Mouse (Mus musculus): ENCODE measurements at regions not wholly inside any gene's neighbourhood (a gene's known extent, or its start where the extent isn't known, plus 50 kb on each side); places are given as distances from the start of the nearest gene placed in this dataset.
A peak's percentile ranks its signal among the peaks of the same experiment; 100 is the strongest.

DNA sequence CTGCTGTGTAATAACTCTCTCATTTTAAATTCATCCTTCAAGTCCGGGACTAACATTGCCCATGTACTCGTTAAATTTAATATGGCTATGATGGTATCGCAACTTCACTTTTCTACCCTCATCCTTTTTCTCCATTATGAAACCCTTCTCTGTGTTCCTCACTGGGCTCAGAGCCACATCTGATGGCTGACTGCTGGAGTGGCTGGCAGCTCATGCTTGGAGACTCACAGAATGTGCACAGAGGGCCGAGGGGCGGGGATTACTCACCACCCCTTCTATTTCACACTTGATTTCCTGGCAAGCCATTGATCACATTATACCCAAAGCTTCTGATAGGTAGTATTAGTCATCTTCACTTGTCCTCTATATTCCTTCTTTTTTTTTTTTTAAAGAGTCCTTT is 81.1 kb upstream of the Vwde start:
- no peak overlapping the region for H3K4me3 ChIP-seq (ENCODE audit: low read length)
- H3K9ac ChIP-seq (ENCODE audit: low read length) = no peak overlapping the region
- no peaks in the 10 kb centered on the region for H3K4me1 ChIP-seq (ENCODE audit: control insufficient read depth, insufficient read depth, low read length)
- H3K27me3 ChIP-seq (ENCODE audit: control insufficient read depth, insufficient read depth, low read length) = no peaks in the 10 kb centered on the region
- H3K36me3 ChIP-seq (ENCODE audit: control insufficient read depth, insufficient read depth) = no peaks in the 10 kb centered on the region
- ATAC-seq (replicated peaks; ENCODE audit: extremely low read depth, insufficient read depth, low FRiP score) = no peak
- no peak overlapping the region for H3K4me2 ChIP-seq (ENCODE audit: low read depth, low read length)
- WGBS = 71% methylated on average over 5 of the region's 5 CpGs
- no peak overlapping the region for H3K27ac ChIP-seq (ENCODE audit: low read length)
- no peaks in the 10 kb centered on the region for H3K9me3 ChIP-seq (replicated peaks; ENCODE audit: control insufficient read depth, low read length)

DNA sequence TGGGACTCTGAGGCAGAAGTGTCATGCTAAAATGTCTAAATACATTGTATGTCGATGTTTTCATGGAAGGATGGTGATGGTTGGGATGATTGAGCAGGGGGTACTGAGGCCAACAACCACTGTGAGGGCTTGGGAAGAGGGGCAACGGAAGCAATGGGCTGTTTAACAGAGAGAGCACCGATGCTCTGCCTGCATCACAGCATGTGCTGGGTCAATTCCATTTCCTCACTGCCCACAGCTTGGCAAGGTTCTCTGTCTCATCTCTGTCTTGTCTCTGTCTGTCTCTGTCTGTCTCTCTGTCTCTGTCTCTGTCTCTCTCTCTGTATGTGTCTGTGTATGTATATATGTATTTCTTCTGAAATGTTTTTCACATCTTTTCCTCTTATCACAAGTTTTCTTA is 73.4 kb upstream of the Vwde start:
- no peak for ATAC-seq (replicated peaks; ENCODE audit: extremely low read depth, insufficient read depth, low FRiP score)
- H3K4me1 ChIP-seq (ENCODE audit: control insufficient read depth, insufficient read depth, low read length) = no peaks in the 10 kb centered on the region
- H3K36me3 ChIP-seq (ENCODE audit: control insufficient read depth, insufficient read depth) = no peaks in the 10 kb centered on the region
- H3K27me3 ChIP-seq (ENCODE audit: control insufficient read depth, insufficient read depth, low read length) = no peaks in the 10 kb centered on the region
- no peak overlapping the region for H3K9ac ChIP-seq (ENCODE audit: low read length)
- H3K9me3 ChIP-seq (replicated peaks; ENCODE audit: control insufficient read depth, low read length) = no peaks in the 10 kb centered on the region
- H3K27ac ChIP-seq (ENCODE audit: low read length) = no peak overlapping the region
- 77% methylated on average over 3 of the region's 3 CpGs for WGBS
- H3K4me3 ChIP-seq (ENCODE audit: low read length) = no peak overlapping the region
- no peak overlapping the region for H3K4me2 ChIP-seq (ENCODE audit: low read depth, low read length)

DNA sequence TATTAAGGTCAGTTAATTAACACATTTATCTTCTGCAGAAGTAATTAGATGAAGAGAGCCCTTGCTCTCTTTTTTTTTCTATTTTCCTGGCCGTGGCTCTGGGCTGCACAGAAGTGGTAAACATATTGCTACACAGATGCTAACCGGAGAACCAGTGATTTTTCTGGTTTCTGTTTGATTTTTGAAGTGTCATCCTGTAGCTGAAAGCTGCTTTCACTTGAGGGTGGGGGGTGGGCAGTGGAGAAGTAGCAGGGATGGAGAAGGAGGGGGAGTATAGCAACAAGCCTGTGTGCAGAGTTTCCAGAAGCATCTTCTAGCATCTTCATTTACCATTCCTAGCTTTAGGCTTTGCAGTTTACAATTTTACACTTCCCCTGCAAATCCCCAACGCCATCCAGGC is 72.3 kb upstream of the Vwde start:
- Histone ChIP-seq H3K4me3 (ENCODE audit: low read length) (no peak overlapping the region), H3K4me1 (ENCODE audit: control insufficient read depth, insufficient read depth, low read length) (no peaks in the 10 kb centered on the region), H3K9ac (ENCODE audit: low read length) (no peak overlapping the region), H3K9me3 (replicated peaks; ENCODE audit: control insufficient read depth, low read length) (no peaks in the 10 kb centered on the region), H3K27ac (ENCODE audit: low read length) (no peak overlapping the region), H3K27me3 (ENCODE audit: control insufficient read depth, insufficient read depth, low read length) (no peaks in the 10 kb centered on the region), H3K4me2 (ENCODE audit: low read depth, low read length) (no peak overlapping the region), H3K36me3 (ENCODE audit: control insufficient read depth, insufficient read depth) (no peaks in the 10 kb centered on the region)
- 67% methylated on average over 3 of the region's 3 CpGs for WGBS
- no peak for ATAC-seq (replicated peaks; ENCODE audit: extremely low read depth, insufficient read depth, low FRiP score)

DNA sequence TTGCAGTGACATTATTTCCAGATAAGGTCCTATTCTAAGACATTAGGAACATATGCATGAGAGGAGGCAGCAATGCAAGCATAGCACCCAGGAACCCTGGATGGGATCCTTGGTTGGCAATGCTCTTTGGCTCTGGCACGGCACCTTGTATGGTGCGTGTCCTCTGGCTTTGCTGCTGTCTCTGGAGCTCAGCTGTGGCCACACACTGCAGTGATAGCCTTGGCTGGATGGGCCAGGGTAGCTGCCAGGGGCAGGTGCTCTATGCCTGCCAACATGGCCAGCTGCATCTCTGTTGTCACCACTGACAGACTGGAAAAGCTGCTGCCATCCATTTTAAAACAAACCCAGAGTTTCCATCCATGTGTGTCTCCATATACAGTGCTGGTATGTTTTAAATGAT is 71.3 kb upstream of the Vwde start:
- no peak for ATAC-seq (replicated peaks; ENCODE audit: extremely low read depth, insufficient read depth, low FRiP score)
- Histone ChIP-seq H3K27me3 (ENCODE audit: control insufficient read depth, insufficient read depth, low read length) (no peaks in the 10 kb centered on the region), H3K27ac (ENCODE audit: low read length) (no peak overlapping the region), H3K4me3 (ENCODE audit: low read length) (no peak overlapping the region), H3K36me3 (ENCODE audit: control insufficient read depth, insufficient read depth) (no peaks in the 10 kb centered on the region), H3K9ac (ENCODE audit: low read length) (no peak overlapping the region), H3K4me1 (ENCODE audit: control insufficient read depth, insufficient read depth, low read length) (no peaks in the 10 kb centered on the region), H3K4me2 (ENCODE audit: low read depth, low read length) (no peak overlapping the region), H3K9me3 (replicated peaks; ENCODE audit: control insufficient read depth, low read length) (no peaks in the 10 kb centered on the region)
- 82% methylated on average over 2 of the region's 2 CpGs for WGBS

DNA sequence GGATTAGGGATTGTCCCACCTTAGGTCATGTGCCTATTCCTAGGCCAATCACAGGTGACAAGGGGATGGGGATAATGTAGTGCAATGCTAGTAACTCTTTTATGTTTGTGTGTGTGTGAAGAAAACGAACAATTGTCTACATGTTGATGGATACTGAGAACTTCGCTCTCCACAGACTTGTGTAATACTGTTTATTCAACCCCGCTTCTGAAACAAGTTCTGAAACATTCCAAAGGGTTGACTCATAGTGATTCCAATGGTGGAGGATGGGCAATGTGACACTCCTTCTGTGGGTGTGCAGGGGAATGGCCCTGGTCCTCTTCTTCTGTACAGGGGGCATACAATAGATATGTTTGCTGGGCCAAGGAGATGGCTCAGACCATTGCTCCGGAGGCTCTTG is 69.6 kb upstream of the Vwde start:
- no peaks in the 10 kb centered on the region for H3K9me3 ChIP-seq (replicated peaks; ENCODE audit: control insufficient read depth, low read length)
- ATAC-seq (replicated peaks; ENCODE audit: extremely low read depth, insufficient read depth, low FRiP score) = no peak
- no peaks in the 10 kb centered on the region for H3K27me3 ChIP-seq (ENCODE audit: control insufficient read depth, insufficient read depth, low read length)
- no peak overlapping the region for H3K4me2 ChIP-seq (ENCODE audit: low read depth, low read length)
- 62% methylated on average over 4 of the region's 4 CpGs for WGBS
- H3K4me3 ChIP-seq (ENCODE audit: low read length) = no peak overlapping the region
- no peak overlapping the region for H3K9ac ChIP-seq (ENCODE audit: low read length)
- no peaks in the 10 kb centered on the region for H3K36me3 ChIP-seq (ENCODE audit: control insufficient read depth, insufficient read depth)
- no peak overlapping the region for H3K27ac ChIP-seq (ENCODE audit: low read length)
- no peaks in the 10 kb centered on the region for H3K4me1 ChIP-seq (ENCODE audit: control insufficient read depth, insufficient read depth, low read length)

DNA sequence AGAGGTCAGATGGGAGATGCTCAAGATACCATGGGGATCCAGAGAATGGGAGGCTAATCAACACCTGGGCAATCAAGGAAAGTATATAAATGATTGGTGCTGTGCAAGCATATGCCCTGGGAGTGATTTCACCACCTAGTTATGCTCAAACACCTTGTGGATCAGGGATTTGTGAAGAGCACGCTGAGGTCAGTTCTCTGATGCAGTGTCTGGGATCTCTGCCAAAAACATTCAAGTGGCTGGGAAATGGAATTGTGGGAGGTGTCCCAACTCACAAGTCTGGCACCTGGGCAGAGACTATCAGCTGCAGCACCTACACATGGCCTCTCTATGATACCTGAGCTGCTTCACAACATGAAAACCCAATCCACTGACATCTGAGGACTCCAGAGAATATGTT is 63.7 kb upstream of the Vwde start:
- ATAC-seq (replicated peaks; ENCODE audit: extremely low read depth, insufficient read depth, low FRiP score) = peak; percentile 83
- no peaks in the 10 kb centered on the region for H3K36me3 ChIP-seq (ENCODE audit: control insufficient read depth, insufficient read depth)
- peak overlapping the region; percentile 38; the same call in 1 of the 2 replicates for H3K27ac ChIP-seq (ENCODE audit: low read length)
- H3K9me3 ChIP-seq (replicated peaks; ENCODE audit: control insufficient read depth, low read length) = no peaks in the 10 kb centered on the region
- H3K4me1 ChIP-seq (ENCODE audit: control insufficient read depth, insufficient read depth, low read length) = peaks cover 7% of the 10 kb centered on the region; the same call in 1 of the 2 replicates
- H3K4me3 ChIP-seq (ENCODE audit: low read length) = no peak overlapping the region
- no peak overlapping the region for H3K9ac ChIP-seq (ENCODE audit: low read length)
- no peaks in the 10 kb centered on the region for H3K27me3 ChIP-seq (ENCODE audit: control insufficient read depth, insufficient read depth, low read length)
- WGBS = 10% methylated on average over 1 of the region's 1 CpGs
- H3K4me2 ChIP-seq (ENCODE audit: low read depth, low read length) = no peak overlapping the region

DNA sequence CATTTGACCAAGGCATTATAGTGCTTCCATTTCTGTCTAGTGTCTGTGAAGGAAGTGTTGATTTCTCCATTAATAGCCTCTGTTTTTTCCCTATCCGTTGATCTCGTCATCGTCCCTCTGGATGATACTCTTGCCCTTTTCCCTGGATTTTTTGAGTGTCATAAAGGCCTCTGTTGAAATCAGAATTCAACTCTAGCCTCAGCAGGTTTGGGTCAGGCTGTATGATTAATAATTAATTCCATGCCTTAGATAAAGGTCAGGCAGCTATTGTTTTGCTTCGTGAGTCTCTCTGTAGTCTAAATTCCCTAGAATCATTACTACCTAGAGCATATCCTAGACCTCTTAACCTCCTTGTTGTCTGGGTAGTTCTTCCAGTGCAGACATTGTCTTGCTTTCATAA is 63.0 kb upstream of the Vwde start:
- Histone ChIP-seq H3K4me2 (ENCODE audit: low read depth, low read length) (no peak overlapping the region), H3K4me1 (ENCODE audit: control insufficient read depth, insufficient read depth, low read length) (peaks cover 7% of the 10 kb centered on the region; the same call in 1 of the 2 replicates), H3K27ac (ENCODE audit: low read length) (no peak overlapping the region), H3K9ac (ENCODE audit: low read length) (no peak overlapping the region), H3K4me3 (ENCODE audit: low read length) (no peak overlapping the region), H3K9me3 (replicated peaks; ENCODE audit: control insufficient read depth, low read length) (no peaks in the 10 kb centered on the region), H3K36me3 (ENCODE audit: control insufficient read depth, insufficient read depth) (no peaks in the 10 kb centered on the region), H3K27me3 (ENCODE audit: control insufficient read depth, insufficient read depth, low read length) (no peaks in the 10 kb centered on the region)
- no peak for ATAC-seq (replicated peaks; ENCODE audit: extremely low read depth, insufficient read depth, low FRiP score)
- 51% methylated on average over 4 of the region's 4 CpGs for WGBS

DNA sequence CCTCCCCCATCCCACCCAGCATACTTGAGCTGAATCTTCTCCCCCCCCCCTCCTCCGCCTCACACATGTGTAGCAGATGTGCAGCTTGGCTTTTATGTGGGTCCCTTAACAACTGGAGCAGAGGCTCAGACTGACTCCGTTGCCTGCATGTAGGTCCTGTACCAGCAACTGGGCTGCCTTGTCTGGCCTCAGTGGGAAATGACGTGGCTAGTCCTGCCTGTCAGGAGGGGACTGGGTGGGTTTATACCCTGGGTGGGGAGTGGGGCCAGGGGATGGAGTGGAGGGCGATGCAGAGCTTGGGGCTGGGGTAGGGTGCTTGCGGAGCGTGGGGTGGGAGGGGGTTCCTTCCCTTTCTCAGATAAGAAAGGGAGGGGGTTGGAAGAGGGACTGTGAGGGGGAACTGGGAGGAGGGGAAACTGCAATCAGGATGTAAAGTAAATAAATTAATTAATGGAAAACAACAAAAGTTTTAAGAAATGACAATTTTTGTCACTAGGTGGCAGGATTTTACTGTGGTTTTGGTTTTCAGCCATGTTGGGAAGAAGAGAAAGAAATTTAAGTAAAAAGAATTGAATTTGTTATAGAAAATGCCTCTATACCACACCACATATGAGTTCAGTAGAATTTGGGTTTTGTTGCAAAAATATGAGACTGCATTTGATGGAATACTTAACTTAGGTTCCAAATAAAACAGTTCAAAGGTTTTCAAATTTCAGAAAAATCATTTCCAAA is 61.9 kb upstream of the Vwde start:
- WGBS = 54% methylated on average over 6 of the region's 6 CpGs
- Histone ChIP-seq H3K9me3 (replicated peaks; ENCODE audit: control insufficient read depth, low read length) (no peaks in the 10 kb centered on the region), H3K27me3 (ENCODE audit: control insufficient read depth, insufficient read depth, low read length) (no peaks in the 10 kb centered on the region), H3K27ac (ENCODE audit: low read length) (no peak overlapping the region), H3K36me3 (ENCODE audit: control insufficient read depth, insufficient read depth) (no peaks in the 10 kb centered on the region), H3K9ac (ENCODE audit: low read length) (no peak overlapping the region), H3K4me2 (ENCODE audit: low read depth, low read length) (no peak overlapping the region), H3K4me1 (ENCODE audit: control insufficient read depth, insufficient read depth, low read length) (peaks cover 7% of the 10 kb centered on the region; the same call in 1 of the 2 replicates), H3K4me3 (ENCODE audit: low read length) (no peak overlapping the region)
- no peak for ATAC-seq (replicated peaks; ENCODE audit: extremely low read depth, insufficient read depth, low FRiP score)

DNA sequence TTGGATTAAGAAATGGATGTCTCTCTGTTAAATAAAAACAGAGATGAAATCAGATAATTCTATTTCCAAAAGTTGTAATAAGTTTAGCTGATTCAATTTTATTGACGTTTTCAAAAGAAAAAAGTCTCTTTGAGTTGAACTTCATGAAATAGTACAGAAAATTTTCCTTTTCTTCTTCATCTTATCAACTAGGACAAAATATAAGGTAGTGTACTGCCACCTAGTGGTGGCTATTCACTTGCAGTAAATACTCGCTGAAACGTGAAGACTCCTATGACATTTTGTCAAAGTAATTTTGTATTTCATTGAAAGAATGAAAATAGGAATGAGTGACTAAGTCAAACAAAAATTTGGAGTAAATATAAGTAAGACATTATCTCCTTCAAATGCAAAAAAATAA is 56.1 kb upstream of the Vwde start:
- no peaks in the 10 kb centered on the region for H3K9me3 ChIP-seq (replicated peaks; ENCODE audit: control insufficient read depth, low read length)
- ATAC-seq (replicated peaks; ENCODE audit: extremely low read depth, insufficient read depth, low FRiP score) = no peak
- no peaks in the 10 kb centered on the region for H3K4me1 ChIP-seq (ENCODE audit: control insufficient read depth, insufficient read depth, low read length)
- no peak overlapping the region for H3K4me3 ChIP-seq (ENCODE audit: low read length)
- under 1% methylated on average over 3 of the region's 3 CpGs for WGBS
- no peaks in the 10 kb centered on the region for H3K27me3 ChIP-seq (ENCODE audit: control insufficient read depth, insufficient read depth, low read length)
- H3K9ac ChIP-seq (ENCODE audit: low read length) = no peak overlapping the region
- H3K4me2 ChIP-seq (ENCODE audit: low read depth, low read length) = no peak overlapping the region
- no peak overlapping the region for H3K27ac ChIP-seq (ENCODE audit: low read length)
- no peaks in the 10 kb centered on the region for H3K36me3 ChIP-seq (ENCODE audit: control insufficient read depth, insufficient read depth)
